Mouse (Mus musculus) kidney, adult 10 weeks (tissue): ENCODE data around the gene Tiparp. TPM values are rescaled to one million over a fixed set of nuclear protein-coding genes. Genes with fewer than 3 reads are reported as not detected.

Experiments
- polyA plus RNA-seq: library from polyadenylated mRNA; stranded (reverse); fragments of 350-450 nt; fragmentation: Illumina TruSeq; extraction: RNeasy Lipid Tissue Mini Kit (QIAGEN cat#74804); gene quantifications from one replicate; pipeline ENCODE4 v1.2.3, GENCODE M21; 2014; ENCODE audit warnings: low read depth, low replicate concordance

Gene Tiparp
- polyA plus RNA-seq: 58.6 TPM

GRCm38 (mm10) chr3:65527691-65528601, at the start of gene Tiparp:
Tiparp (plus strand) TSS chr3:65528410.

Other genes with a start within 250 kb of the Tiparp start
- 576 TPM for gene Ssr3, start 135.8 kb upstream of the Tiparp start, polyA plus RNA-seq
- gene Lekr1, start 137.8 kb downstream of the Tiparp start, polyA plus RNA-seq: 10.3 TPM